Mouse (Mus musculus) limb, embryonic 11.5 days (tissue): ENCODE measurements around the gene Cerkl. TPM values are rescaled to one million over a fixed set of nuclear protein-coding genes. Genes with fewer than 3 reads are reported as not detected.

ENCODE experiments used
- ATAC-seq: fragments of 200-750 bp; cut with Nextera tagmentation; 2 replicates; pipeline ENCODE4 v1.8.0; 2017; ENCODE audit warnings: low read depth; ENCODE audit not compliant: insufficient number of reproducible peaks, low FRiP score, low TSS enrichment
- DNase-seq: peaks from one replicate; pipeline ENCODE4 v3.0.0-alpha.2; 2015; ENCODE audit warnings: low spot score
- H3K27ac ChIP-seq: fragments of 300-500 bp; sonication (generic); replicated peaks from 2 replicates; pipeline ENCODE4 v1.5.1; 2014; ENCODE audit warnings: low read depth, mild to moderate bottlenecking, low read length
- H3K27me3 ChIP-seq: fragments of 300-500 bp; sonication (generic); 2 replicates; pipeline ENCODE4 v1.6.1; 2014; ENCODE audit warnings: mild to moderate bottlenecking, low read length, mixed read lengths; ENCODE audit not compliant: control insufficient read depth, insufficient read depth
- H3K36me3 ChIP-seq: fragments of 300-500 bp; sonication (generic); 2 replicates; pipeline ENCODE4 v1.6.1; 2014; ENCODE audit warnings: mild to moderate bottlenecking, low read length, moderate library complexity, mixed read lengths; ENCODE audit not compliant: control insufficient read depth, insufficient read depth
- H3K4me1 ChIP-seq: fragments of 300-500 bp; sonication (generic); 2 replicates; pipeline ENCODE4 v1.6.1; 2014; ENCODE audit warnings: low read length, mixed read lengths; ENCODE audit not compliant: control insufficient read depth, insufficient read depth
- H3K4me2 ChIP-seq: fragments of 300-500 bp; sonication (generic); 2 replicates; pipeline ENCODE4 v1.6.1; 2014; ENCODE audit warnings: low read depth, mild to moderate bottlenecking, moderate library complexity; ENCODE audit not compliant: severe bottlenecking
- H3K4me3 ChIP-seq: fragments of 300-500 bp; sonication (generic); 2 replicates; pipeline ENCODE4 v1.5.1; 2014; ENCODE audit warnings: low read depth, low read length
- H3K9ac ChIP-seq: fragments of 300-500 bp; sonication (generic); 2 replicates; pipeline ENCODE4 v1.6.1; 2014; ENCODE audit warnings: mild to moderate bottlenecking, low read length
- H3K9me3 ChIP-seq: fragments of 300-500 bp; sonication (generic); 2 replicates; pipeline ENCODE4 v1.6.1; 2016; ENCODE audit warnings: low read length; ENCODE audit not compliant: control insufficient read depth
- WGBS: fragments of 180-500 bp; shearing (Covaris S2); extraction: QIAGEN DNeasy Blood & Tissue Kit; methylation state at CpG from one replicate; pipeline ENCODE4 v1.1.7; 2014; 5-methylcytosine and 5-hydroxymethylcytosine counted together
- polyA plus RNA-seq: library from polyadenylated mRNA; unstranded; fragments of >200 nt; fragmentation: Nextera tagmentation; extraction: Ambion mirVana; gene quantifications from 2 replicates; pipeline ENCODE4 v1.2.1, GENCODE M21; 2014

Cerkl gene
- polyA plus RNA-seq, 1 experiment from 2014 or later = 1.0 TPM

- ATAC-seq (no peak), DNase-seq (no peak)
- Histone ChIP-seq H3K4me2 (no peak overlapping the region), H3K9ac (no peak overlapping the region), H3K27me3 (peaks cover 23% of the 10 kb centered on the region), H3K4me1 (peaks cover 3% of the 10 kb centered on the region; the same call in 1 of the 2 replicates), H3K4me3 (no peak overlapping the region), H3K9me3 (no peaks in the 10 kb centered on the region), H3K27ac (no peak overlapping the region), H3K36me3 (no peaks in the 10 kb centered on the region)
- WGBS = 73% methylated on average over 4 of the region's 4 CpGs
These were observed 5.7 kb downstream of the Cerkl start for GRCm38 (mm10) chr2:79450684-79451394.

GRCm38 (mm10) chr2:79449371-79449770, 7.2 kb downstream of the Cerkl start:
- WGBS = 79% methylated on average over 4 of the region's 4 CpGs
- H3K27me3 ChIP-seq = peaks cover 8% of the 10 kb centered on the region
- DNase-seq (no peak), ATAC-seq (no peak)
- no peaks in the 10 kb centered on the region for H3K9me3 ChIP-seq
- H3K27ac ChIP-seq = no peak overlapping the region
- H3K4me1 ChIP-seq = peaks cover 3% of the 10 kb centered on the region; the same call in 1 of the 2 replicates
- H3K4me3 ChIP-seq = no peak overlapping the region
- H3K36me3 ChIP-seq = no peaks in the 10 kb centered on the region
- H3K4me2 ChIP-seq = no peak overlapping the region
- no peak overlapping the region for H3K9ac ChIP-seq

GRCm38 (mm10) chr2:79447198-79447597, 9.4 kb downstream of the Cerkl start:
- 70% methylated on average over 1 of the region's 1 CpGs for WGBS

GRCm38 (mm10) chr2:79443861-79444620, 12.5 kb downstream of the Cerkl start:
- no peak overlapping the region for H3K4me3 ChIP-seq
- H3K9me3 ChIP-seq = no peaks in the 10 kb centered on the region
- H3K9ac ChIP-seq = no peak overlapping the region
- no peaks in the 10 kb centered on the region for H3K36me3 ChIP-seq
- 96% methylated on average over 3 of the region's 3 CpGs for WGBS
- H3K27me3 ChIP-seq = no peaks in the 10 kb centered on the region
- DNase-seq (no peak), ATAC-seq (no peak)
- H3K4me1 ChIP-seq = no peaks in the 10 kb centered on the region
- no peak overlapping the region for H3K4me2 ChIP-seq
- no peak overlapping the region for H3K27ac ChIP-seq

More at GRCm38 (mm10) chr2:79447198-79447597, 9.4 kb downstream of the Cerkl start:
- ATAC-seq (no peak), DNase-seq (no peak)
- H3K27me3 ChIP-seq = no peaks in the 10 kb centered on the region
- H3K4me1 ChIP-seq = no peaks in the 10 kb centered on the region
- H3K9me3 ChIP-seq = no peaks in the 10 kb centered on the region
- no peak overlapping the region for H3K4me2 ChIP-seq
- no peak overlapping the region for H3K4me3 ChIP-seq
- no peaks in the 10 kb centered on the region for H3K36me3 ChIP-seq
- no peak overlapping the region for H3K9ac ChIP-seq
- no peak overlapping the region for H3K27ac ChIP-seq

- ATAC-seq = no peak
- no peak overlapping the region for H3K4me2 ChIP-seq
- no peaks in the 10 kb centered on the region for H3K4me1 ChIP-seq
- H3K27me3 ChIP-seq = no peaks in the 10 kb centered on the region
- no peak for DNase-seq
- H3K4me3 ChIP-seq = no peak overlapping the region
- no peaks in the 10 kb centered on the region for H3K36me3 ChIP-seq
- WGBS = 92% methylated on average over 2 of the region's 2 CpGs
- no peak overlapping the region for H3K9ac ChIP-seq
- H3K27ac ChIP-seq = no peak overlapping the region
- no peaks in the 10 kb centered on the region for H3K9me3 ChIP-seq
These were observed 13.2 kb downstream of the Cerkl start for GRCm38 (mm10) chr2:79443401-79443800.

GRCm38 (mm10) chr2:79442906-79443305, 13.7 kb downstream of the Cerkl start:
- no peaks in the 10 kb centered on the region for H3K36me3 ChIP-seq
- H3K27ac ChIP-seq = no peak overlapping the region
- WGBS = 83% methylated on average over 6 of the region's 6 CpGs
- no peak overlapping the region for H3K9ac ChIP-seq
- H3K27me3 ChIP-seq = no peaks in the 10 kb centered on the region
- DNase-seq = no peak
- no peaks in the 10 kb centered on the region for H3K9me3 ChIP-seq
- H3K4me3 ChIP-seq = no peak overlapping the region
- H3K4me2 ChIP-seq = no peak overlapping the region
- ATAC-seq = no peak
- no peaks in the 10 kb centered on the region for H3K4me1 ChIP-seq

- no peak for ATAC-seq
- no peaks in the 10 kb centered on the region for H3K9me3 ChIP-seq
- H3K36me3 ChIP-seq = no peaks in the 10 kb centered on the region
- no peak overlapping the region for H3K27ac ChIP-seq
- H3K4me2 ChIP-seq = no peak overlapping the region
- H3K4me3 ChIP-seq = no peak overlapping the region
- no peak for DNase-seq
- 95% methylated on average over 2 of the region's 2 CpGs for WGBS
- H3K9ac ChIP-seq = no peak overlapping the region
- H3K4me1 ChIP-seq = no peaks in the 10 kb centered on the region
- no peaks in the 10 kb centered on the region for H3K27me3 ChIP-seq
These were observed 14.4 kb downstream of the Cerkl start for GRCm38 (mm10) chr2:79442227-79442626.

- Histone ChIP-seq H3K4me3 (no peak overlapping the region), H3K4me1 (peaks cover 3% of the 10 kb centered on the region; the same call in 1 of the 2 replicates), H3K27ac (no peak overlapping the region), H3K27me3 (no peaks in the 10 kb centered on the region), H3K4me2 (no peak overlapping the region), H3K9ac (no peak overlapping the region), H3K36me3 (no peaks in the 10 kb centered on the region), H3K9me3 (no peaks in the 10 kb centered on the region)
- ATAC-seq = no peak
- no peak for DNase-seq
These were observed 26.5 kb downstream of the Cerkl start for GRCm38 (mm10) chr2:79430061-79430460.
